Mouse (Mus musculus) kidney, adult 2 months (tissue): Measurements from ENCODE around the gene Tcl1b5.

Experiments used
- CTCF ChIP-seq: fragments of 200-500 bp; conservative IDR thresholded peaks from 2 replicates; pipeline ENCODE4 v1.5.1; 2011; ENCODE audit warnings: low read depth, mild to moderate bottlenecking, control low read depth, low read length, moderate library complexity, mixed read lengths; ENCODE audit not compliant: insufficient read depth, insufficient read length
- POLR2A ChIP-seq: fragments of 200-500 bp; IDR thresholded peaks from one replicate; pipeline ENCODE4 v1.6.1; 2011; ENCODE audit warnings: low read depth, low read length, control low read depth

DNA sequence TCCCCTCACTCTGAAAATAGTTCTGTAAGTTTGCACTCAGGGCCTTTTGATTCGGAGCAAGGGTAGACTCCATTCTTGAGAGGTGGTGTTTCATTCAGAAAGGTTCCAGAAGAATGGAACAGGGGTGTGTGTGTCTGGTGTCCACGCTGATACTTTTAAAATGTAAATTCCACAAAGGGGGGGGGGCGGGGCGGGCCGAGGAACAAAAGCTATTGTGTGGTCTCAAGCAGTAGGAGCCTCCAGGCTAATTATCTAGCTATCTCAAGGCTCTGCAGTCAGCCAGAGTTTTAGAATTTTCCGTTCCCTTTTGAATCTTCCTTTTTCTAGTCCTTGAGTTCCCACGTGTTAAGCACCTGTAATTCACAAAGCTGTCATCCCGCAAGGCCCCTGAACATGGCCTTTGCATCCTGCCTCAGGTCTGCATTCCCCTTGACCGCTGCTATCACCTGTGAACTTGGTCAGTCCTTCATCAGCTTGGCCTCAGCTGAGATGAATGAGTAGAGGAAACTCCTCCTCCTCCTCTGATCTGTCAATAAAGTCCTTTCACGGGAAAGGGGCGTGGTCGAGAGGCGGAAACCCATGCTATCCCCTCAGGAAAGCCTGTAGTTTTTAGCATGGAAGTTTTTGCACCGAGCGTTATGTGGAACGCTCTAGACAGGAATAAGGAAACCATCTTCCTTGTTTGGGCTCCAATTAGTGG lies 48.6 kb downstream of the Tcl1b5 start:
- TF ChIP-seq CTCF (no peak), POLR2A (no peak)
